27 mouse cellular contexts compared by ENCODE assay signal in the genomic region with DNA sequence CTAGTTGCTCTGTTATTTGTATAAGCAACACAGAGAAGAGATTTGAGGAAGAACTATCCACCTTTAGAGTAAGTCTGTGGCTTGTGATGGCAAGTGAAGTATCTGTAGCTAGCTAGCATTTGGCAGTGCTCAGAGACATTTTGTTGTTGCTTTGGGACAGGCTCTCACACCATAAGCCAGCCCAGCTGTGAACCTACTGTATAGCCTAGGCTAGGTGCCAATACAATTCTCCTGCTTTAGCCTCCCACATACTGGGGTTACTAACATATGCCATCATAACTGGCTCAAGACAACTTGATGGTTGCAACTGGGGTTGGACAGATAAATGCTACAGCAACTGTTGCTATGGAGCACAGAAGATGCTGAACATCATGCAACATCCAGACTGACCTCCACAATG. TPM values are rescaled to one million over a fixed set of nuclear protein-coding genes. Genes with fewer than 3 reads are reported as not detected.
"Had no signal": no experiment of that assay in that cellular context is flagged by ENCODE, and none has a peak within 500 bp of the region (broad histone marks: within the 10 kb centered on the region; RNA-seq: fewer than 3 reads in every experiment).

No protein-coding gene starts in this region.

- H3K9me3 ChIP-seq: midbrain, embryonic 10.5 days; midbrain, embryonic 12.5 days; neural tube, embryonic 13.5 days; neural tube, embryonic 15.5 days had no signal

- H3K27me3 ChIP-seq: midbrain, embryonic 12.5 days; neural tube, embryonic 13.5 days; neural tube, embryonic 15.5 days had no signal

- H3K4me3 ChIP-seq: midbrain, embryonic 10.5 days; midbrain, embryonic 12.5 days; myocyte; neural tube, embryonic 13.5 days; neural tube, embryonic 15.5 days had no signal

- H3K4me1 ChIP-seq: midbrain, embryonic 10.5 days; midbrain, embryonic 12.5 days; neural tube, embryonic 13.5 days; neural tube, embryonic 15.5 days had no signal

- H3K9ac ChIP-seq: lung, embryonic 14.5 days; midbrain, embryonic 12.5 days; neural tube, embryonic 13.5 days; neural tube, embryonic 15.5 days had no signal

- DNase-seq: lung, adult 18-20 months; lung, embryonic 14.5 days; lung, postnatal 10 days; lung, postnatal 4 days; midbrain, embryonic 14.5 days; retina, postnatal 1 day; right cerebral cortex, adult 18-20 months; right cerebral cortex, postnatal 4 days; spleen, adult 18-20 months; thymus, adult 18-20 months; thymus, postnatal 14 days; thymus, postnatal 36 days had no signal

- H3K36me3 ChIP-seq: midbrain, embryonic 10.5 days; midbrain, embryonic 12.5 days; neural tube, embryonic 13.5 days; neural tube, embryonic 15.5 days had no signal

- H3K4me2 ChIP-seq: lung, embryonic 14.5 days; midbrain, embryonic 12.5 days; neural tube, embryonic 13.5 days; neural tube, embryonic 15.5 days had no signal

- ATAC-seq: midbrain, embryonic 16.5 days had no signal

- H3K27ac ChIP-seq: midbrain, embryonic 10.5 days; midbrain, embryonic 12.5 days; neural tube, embryonic 13.5 days; neural tube, embryonic 15.5 days had no signal

RNA-seq across cellular contexts. Expression of gene Gm45261, which starts 1.8 kb away (rescaled TPM):
- total RNA-seq: megakaryocyte, adult 5-6 weeks; megakaryocyte-erythroid progenitor cell, adult 5-6 weeks had no signal
- polyA plus RNA-seq: liver, embryonic 16.5 days; lung, embryonic 14.5 days; lung, embryonic 16.5 days; midbrain, embryonic 10.5 days; midbrain, embryonic 12.5 days; midbrain, embryonic 14.5 days; midbrain, embryonic 16.5 days; myocyte; neural tube, embryonic 11.5 days; neural tube, embryonic 13.5 days; neural tube, embryonic 15.5 days; small intestine, adult 2 months; stomach, embryonic 14.5 days; stomach, embryonic 16.5 days; thymus, postnatal 0 days had no signal
